Mouse (Mus musculus) CH12.LX (cell line): ENCODE measurements at regions not wholly inside any gene's neighbourhood (a gene's known extent, or its start where the extent isn't known, plus 50 kb on each side); places are given as distances from the start of the nearest gene placed in this dataset.

Experiments
- DNase-seq: peaks from one replicate; pipeline ENCODE4 v3.0.0-alpha.2; 2013; ENCODE audit errors: extremely low read depth
- H3K27ac ChIP-seq: 2 replicates; pipeline ENCODE4 v1.5.1; 2012; ENCODE audit warnings: low read depth, mild to moderate bottlenecking, control low read depth, moderate library complexity; ENCODE audit not compliant: insufficient read depth
- H3K27me3 ChIP-seq: replicated peaks from 2 replicates; pipeline ENCODE3; 2012; ENCODE audit warnings: inconsistent platforms
- H3K36me3 ChIP-seq, 2 experiments: replicated peaks in 1 of 2; 2 replicates each; pipeline versions ENCODE3 to v1.6.1; 2012; ENCODE audit warnings: inconsistent platforms in 1 of 2, low read length in 1 of 2, mild to moderate bottlenecking in 1 of 2, mixed read lengths in 1 of 2, moderate library complexity in 1 of 2; ENCODE audit not compliant: control insufficient read depth in 1 of 2, insufficient read depth in 1 of 2
- H3K4me1 ChIP-seq, 2 experiments: 2 replicates each; pipeline ENCODE4 v1.6.1; 2012; ENCODE audit warnings: inconsistent platforms in 1 of 2, moderate library complexity in 1 of 2; ENCODE audit not compliant: insufficient read depth in 2 of 2, control insufficient read depth in 1 of 2
- H3K4me2 ChIP-seq: 2 replicates; pipeline ENCODE4 v1.6.1; 2012; ENCODE audit warnings: low read depth, mild to moderate bottlenecking, control low read depth; ENCODE audit not compliant: poor library complexity, insufficient read depth, severe bottlenecking
- H3K4me3 ChIP-seq, 3 experiments: fragments of 150-350 bp in 1 of 3; sonication (generic) in 1 of 3; replicated peaks in 1 of 3; 2 replicates each; pipeline versions ENCODE3 to v1.5.1; 2011 to 2012; ENCODE audit warnings: low read depth in 2 of 3, low read length in 2 of 3, mild to moderate bottlenecking in 2 of 3, moderate library complexity in 2 of 3, control low read depth in 1 of 3, improper control_type of control experiment in 1 of 3, inconsistent platforms in 1 of 3, mixed read lengths in 1 of 3; ENCODE audit not compliant: poor library complexity in 1 of 3
- H3K79me2 ChIP-seq: replicated peaks from 2 replicates; pipeline ENCODE4 v1.6.1; 2012; ENCODE audit warnings: mild to moderate bottlenecking, moderate library complexity; ENCODE audit not compliant: control insufficient read depth, poor library complexity, insufficient read depth, severe bottlenecking; ENCODE audit errors: extremely low read depth
- H3K9ac ChIP-seq: 2 replicates; pipeline ENCODE4 v1.6.1; 2012; ENCODE audit warnings: low read depth, mild to moderate bottlenecking, control low read depth, moderate library complexity; ENCODE audit not compliant: insufficient read depth
- H3K9me3 ChIP-seq: replicated peaks from 2 replicates; pipeline ENCODE3; 2012; ENCODE audit warnings: low read length, inconsistent platforms, mixed read lengths
- CHD2 ChIP-seq: IDR thresholded peaks from 2 replicates; pipeline ENCODE4 v1.6.1; 2011; ENCODE audit warnings: low read length, improper control_type of control experiment
- CTCF ChIP-seq, 2 experiments: IDR thresholded peaks in 1 of 2; conservative IDR thresholded peaks in 1 of 2; 2 replicates each; pipeline ENCODE4 v1.5.1; 2011 to 2012; ENCODE audit warnings: low read depth in 2 of 2, low read length in 2 of 2, improper control_type of control experiment in 1 of 2, inconsistent platforms in 1 of 2, mild to moderate bottlenecking in 1 of 2, moderate library complexity in 1 of 2
- GABPA ChIP-seq: IDR thresholded peaks from 2 replicates; pipeline ENCODE4 v1.6.1; 2012; ENCODE audit warnings: low read depth, low read length, improper control_type of control experiment, inconsistent platforms; ENCODE audit not compliant: insufficient replicate concordance
- HCFC1 ChIP-seq: IDR thresholded peaks from 2 replicates; pipeline ENCODE4 v1.6.1; 2012; ENCODE audit warnings: low read depth, mild to moderate bottlenecking, inconsistent platforms, low read length, improper control_type of control experiment
- IRF4 ChIP-seq: IDR thresholded peaks from 2 replicates; pipeline ENCODE4 v1.6.1; 2014; ENCODE audit warnings: low read depth, mild to moderate bottlenecking, inconsistent platforms, low read length, improper control_type of control experiment
- JUND ChIP-seq: conservative IDR thresholded peaks from 2 replicates; pipeline ENCODE4 v1.6.1; 2011; ENCODE audit warnings: low read depth, low read length, improper control_type of control experiment
- KAT2A ChIP-seq: IDR thresholded peaks from 2 replicates; pipeline ENCODE4 v1.6.1; 2012; ENCODE audit warnings: low read length, improper control_type of control experiment, inconsistent platforms; ENCODE audit not compliant: insufficient replicate concordance
- MAFK ChIP-seq: IDR thresholded peaks from 2 replicates; pipeline ENCODE4 v1.6.1; 2011; ENCODE audit warnings: low read length, improper control_type of control experiment; ENCODE audit not compliant: insufficient replicate concordance
- MEF2A ChIP-seq: IDR thresholded peaks from 2 replicates; pipeline ENCODE4 v1.6.1; 2014; ENCODE audit warnings: low read depth, mild to moderate bottlenecking, inconsistent platforms, low read length, improper control_type of control experiment, borderline replicate concordance
- NRF1 ChIP-seq: IDR thresholded peaks from 2 replicates; pipeline ENCODE4 v1.6.1; 2014; ENCODE audit warnings: low read depth, mild to moderate bottlenecking, inconsistent platforms, low read length, improper control_type of control experiment, moderate library complexity
- POLR2A ChIP-seq: IDR thresholded peaks from 2 replicates; pipeline ENCODE4 v1.6.1; 2011; ENCODE audit warnings: low read depth, mild to moderate bottlenecking, improper control_type of control experiment, low read length
- POLR2AphosphoS2 ChIP-seq: IDR thresholded peaks from 2 replicates; pipeline ENCODE4 v1.6.1; 2011; ENCODE audit warnings: low read depth, low read length, improper control_type of control experiment
- RCOR1 ChIP-seq: conservative IDR thresholded peaks from 2 replicates; pipeline ENCODE4 v1.6.1; 2012; ENCODE audit warnings: low read depth, mild to moderate bottlenecking, inconsistent platforms, low read length, improper control_type of control experiment
- SIN3A ChIP-seq: IDR thresholded peaks from 2 replicates; pipeline ENCODE4 v1.6.1; 2012; ENCODE audit warnings: low read length, improper control_type of control experiment, inconsistent platforms
- TBP ChIP-seq: conservative IDR thresholded peaks from 2 replicates; pipeline ENCODE4 v1.6.1; 2011; ENCODE audit warnings: low read depth, low read length, improper control_type of control experiment
- TCF12 ChIP-seq: IDR thresholded peaks from 2 replicates; pipeline ENCODE4 v1.6.1; 2014; ENCODE audit warnings: low read depth, mild to moderate bottlenecking, inconsistent platforms, low read length, improper control_type of control experiment
- UBTF ChIP-seq: IDR thresholded peaks from 2 replicates; pipeline ENCODE4 v1.6.1; 2012; ENCODE audit warnings: low read depth, mild to moderate bottlenecking, inconsistent platforms, low read length, improper control_type of control experiment, moderate library complexity
- USF1 ChIP-seq: IDR thresholded peaks from 2 replicates; pipeline ENCODE4 v1.6.1; 2014; ENCODE audit warnings: low read depth, mild to moderate bottlenecking, inconsistent platforms, low read length, improper control_type of control experiment
- USF2 ChIP-seq: conservative IDR thresholded peaks from 2 replicates; pipeline ENCODE4 v1.6.1; 2011; ENCODE audit warnings: low read depth, low read length, improper control_type of control experiment
- ZNF384 ChIP-seq: IDR thresholded peaks from 2 replicates; pipeline ENCODE4 v1.6.1; 2012; ENCODE audit warnings: low read depth, low read length, improper control_type of control experiment, inconsistent platforms
- dilution Hi-C: fragments of 300-500 bp; cut with MboI; formaldehyde crosslinking; loops from 2 replicates; pipeline ENCODE4 v1.14.3; 2020; ENCODE audit warnings: low sequenced_read_pairs; ENCODE audit not compliant: extremely low pct_unique_long_range_greater_than_20kb, extremely low pct_ligation_motif_present
- in situ Hi-C: fragments of 300-500 bp; cut with MboI; formaldehyde crosslinking; loops from 3 replicates; pipeline ENCODE4 v1.14.3; 2019; ENCODE audit warnings: low sequenced_read_pairs, low pct_ligation_motif_present, low pct_unique_long_range_greater_than_20kb, mixed read lengths

- Histone ChIP-seq H3K4me1 (no peaks in the 10 kb centered on the region), H3K4me3 (no peak overlapping the region), H3K27me3 (no peaks in the 10 kb centered on the region), H3K27ac (no peak overlapping the region), H3K79me2 (no peaks in the 10 kb centered on the region), H3K4me2 (peak overlapping the region; percentile 25; the same call in 1 of the 2 replicates), H3K9ac (no peak overlapping the region), H3K9me3 (no peaks in the 10 kb centered on the region), H3K36me3 (no peaks in the 10 kb centered on the region)
- DNase-seq: no peak
- dilution Hi-C loops (no loop called here), in situ Hi-C loops (no loop called here)
- TF ChIP-seq GABPA: no peak
- no peak for TF ChIP-seq IRF4
- no peak for TF ChIP-seq JUND
- TF ChIP-seq UBTF: no peak
Measured at GRCm38 (mm10) chr13:37130637-37131036, 80.6 kb upstream of the F13a1 start.

DNA sequence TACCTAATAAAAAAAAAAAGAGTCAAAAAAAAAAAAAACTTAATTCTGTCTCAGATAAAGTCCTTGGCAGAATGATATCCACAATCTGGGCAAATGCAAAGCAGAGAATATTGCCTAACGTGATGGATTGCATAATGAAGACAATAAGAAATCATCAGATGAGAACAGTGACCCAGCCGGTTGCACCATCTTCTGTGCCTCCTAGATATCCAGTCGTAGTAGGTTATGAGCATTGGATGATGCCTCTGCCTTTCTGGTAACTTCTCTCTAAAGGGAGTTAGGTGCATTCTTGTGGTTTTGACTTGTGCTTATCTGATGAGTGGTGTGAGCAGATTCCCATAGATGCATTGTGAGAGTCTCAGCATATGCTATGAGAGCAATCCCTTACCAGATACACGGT lies 71.6 kb upstream of the F13a1 start:
- in situ Hi-C loops (no loop called here), dilution Hi-C loops (no loop called here)
- H3K27ac ChIP-seq: no peak overlapping the region
- H3K4me3 ChIP-seq: no peak overlapping the region
- H3K36me3 ChIP-seq: no peaks in the 10 kb centered on the region
- H3K79me2 ChIP-seq: no peaks in the 10 kb centered on the region
- H3K4me1 ChIP-seq: no peaks in the 10 kb centered on the region
- no peak for DNase-seq
- no peaks in the 10 kb centered on the region for H3K27me3 ChIP-seq
- TF ChIP-seq MEF2A (no peak), NRF1 (no peak), MAFK (no peak), ZNF384 (no peak), TCF12 (no peak), USF1 (no peak), RCOR1 (no peak), POLR2A (no peak), CTCF (conservative IDR thresholded peaks at IDR 0.05 in 1 of 2, IDR thresholded peaks at IDR 0.05 in 1 of 2; ENCODE audit: low read depth in 2 of 2, low read length in 2 of 2) (no peak), CHD2 (no peak), GABPA (no peak), USF2 (no peak)
- H3K4me2 ChIP-seq: no peak overlapping the region
- no peak overlapping the region for H3K9ac ChIP-seq
- H3K9me3 ChIP-seq: no peaks in the 10 kb centered on the region

- Histone ChIP-seq H3K27me3 (no peaks in the 10 kb centered on the region), H3K4me1 (no peaks in the 10 kb centered on the region), H3K4me3 (no peak overlapping the region), H3K36me3 (no peaks in the 10 kb centered on the region), H3K27ac (no peak overlapping the region), H3K79me2 (no peaks in the 10 kb centered on the region), H3K9ac (no peak overlapping the region), H3K4me2 (no peak overlapping the region), H3K9me3 (no peaks in the 10 kb centered on the region)
- in situ Hi-C loops: no loop called here
- dilution Hi-C loops: no loop called here
- DNase-seq: no peak
- TF ChIP-seq HCFC1 (no peak), POLR2AphosphoS2 (no peak), USF2 (no peak), KAT2A (no peak), TBP (no peak), ZNF384 (no peak), SIN3A (no peak), POLR2A (no peak)
Measured at GRCm38 (mm10) chr13:37120219-37120618, 70.2 kb upstream of the F13a1 start.
